Mouse (Mus musculus) midbrain, postnatal 0 days (tissue): ENCODE data around the gene Hspg2. TPM values are rescaled to one million over a fixed set of nuclear protein-coding genes. Genes with fewer than 3 reads are reported as not detected.

ENCODE experiments used
- ATAC-seq: fragments of 200-750 bp; cut with Nextera tagmentation; 2 replicates; pipeline ENCODE4 v1.8.0; 2017; ENCODE audit warnings: moderate number of reproducible peaks, mild to moderate bottlenecking, moderate TSS enrichment, moderate library complexity; ENCODE audit not compliant: low FRiP score
- DNase-seq: peaks from one replicate; pipeline ENCODE4 v3.0.0-alpha.2; 2015; ENCODE audit warnings: low spot score
- H3K27ac ChIP-seq: fragments of 300-500 bp; sonication (generic); 2 replicates; pipeline ENCODE4 v1.5.1; 2014; ENCODE audit warnings: low read depth, mild to moderate bottlenecking, low read length, mixed read lengths
- H3K27me3 ChIP-seq: fragments of 300-500 bp; sonication (generic); 2 replicates; pipeline ENCODE4 v1.6.1; 2014; ENCODE audit warnings: low read length, control low read depth, mixed read lengths; ENCODE audit not compliant: insufficient read depth
- H3K36me3 ChIP-seq: fragments of 300-500 bp; sonication (generic); 2 replicates; pipeline ENCODE4 v1.6.1; 2014; ENCODE audit warnings: low read length, control low read depth, mixed read lengths; ENCODE audit not compliant: insufficient read depth
- H3K4me1 ChIP-seq: fragments of 300-500 bp; sonication (generic); 2 replicates; pipeline ENCODE4 v1.6.1; 2014; ENCODE audit warnings: mild to moderate bottlenecking, control low read depth, antibody characterized with exemption, low read length, mixed read lengths; ENCODE audit not compliant: insufficient read depth
- H3K4me2 ChIP-seq: fragments of 300-500 bp; sonication (generic); 2 replicates; pipeline ENCODE4 v1.6.1; 2014; ENCODE audit warnings: low read depth, mild to moderate bottlenecking, low read length, mixed read lengths; ENCODE audit not compliant: poor library complexity, severe bottlenecking
- H3K4me3 ChIP-seq: fragments of 300-500 bp; sonication (generic); 2 replicates; pipeline ENCODE4 v1.5.1; 2014; ENCODE audit warnings: low read depth, mild to moderate bottlenecking, low read length, moderate library complexity
- H3K9ac ChIP-seq: fragments of 300-500 bp; sonication (generic); replicated peaks from 2 replicates; pipeline ENCODE4 v1.6.1; 2014; ENCODE audit warnings: mild to moderate bottlenecking, low read length, moderate library complexity, mixed read lengths; ENCODE audit not compliant: poor library complexity, severe bottlenecking
- H3K9me3 ChIP-seq: fragments of 300-500 bp; sonication (generic); 2 replicates; pipeline ENCODE4 v1.6.1; 2016; ENCODE audit warnings: low read length, control low read depth
- CTCF ChIP-seq: IDR thresholded peaks from 2 replicates; pipeline ENCODE4 v1.5.1; 2016; ENCODE audit warnings: antibody characterized with exemption, mild to moderate bottlenecking
- WGBS: fragments of 180-500 bp; shearing (Covaris S2); extraction: QIAGEN DNeasy Blood & Tissue Kit; methylation state at CpG from one replicate; pipeline ENCODE4 v1.1.7; 2014; 5-methylcytosine and 5-hydroxymethylcytosine counted together
- polyA plus RNA-seq: library from polyadenylated mRNA; unstranded; fragments of >200 nt; fragmentation: Nextera tagmentation; extraction: Ambion mirVana; gene quantifications from 2 replicates; pipeline ENCODE4 v1.2.1, GENCODE M21; 2015
- total RNA-seq: library from RNA; depleted of rRNA; stranded (reverse); fragments of >200 nt; gene quantifications from 2 replicates; pipeline ENCODE4 v1.2.3, GENCODE M21; 2014

The Hspg2 gene
- total and polyA plus RNA-seq, 2 experiments from 2014 or later, result 2.2 to 30.5 TPM

DNA sequence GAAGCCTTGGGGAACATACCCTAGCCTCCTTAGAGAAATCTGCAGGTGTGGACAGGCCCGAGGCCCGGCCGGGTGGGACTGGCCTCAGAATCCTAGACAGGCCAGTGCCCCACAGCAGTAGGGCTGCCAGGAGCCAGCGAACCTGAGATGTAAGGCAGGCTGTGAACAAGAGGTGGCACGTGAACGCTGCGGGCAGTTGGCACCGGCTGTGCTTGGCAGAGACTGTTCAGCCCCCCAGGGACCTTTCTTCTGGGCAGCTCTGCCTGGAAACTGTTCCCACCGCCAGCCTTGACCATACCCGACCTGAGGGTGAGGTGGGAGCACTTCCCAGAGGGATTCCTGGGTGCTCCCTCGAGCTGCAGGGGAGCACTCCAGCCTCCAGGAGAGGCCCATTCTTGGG lies 24.0 kb downstream of the Hspg2 start:
- H3K4me2 ChIP-seq, result no peak overlapping the region
- no peak for ATAC-seq
- no peak overlapping the region for H3K4me3 ChIP-seq
- H3K9ac ChIP-seq, result no peak overlapping the region
- no peaks in the 10 kb centered on the region for H3K9me3 ChIP-seq
- H3K27me3 ChIP-seq, result no peaks in the 10 kb centered on the region
- DNase-seq, result no peak
- no peak for TF ChIP-seq CTCF
- no peaks in the 10 kb centered on the region for H3K36me3 ChIP-seq
- WGBS, result 69% methylated on average over 11 of the region's 11 CpGs
- H3K27ac ChIP-seq, result no peak overlapping the region
- peaks cover 6% of the 10 kb centered on the region; the same call in 1 of the 2 replicates for H3K4me1 ChIP-seq

DNA sequence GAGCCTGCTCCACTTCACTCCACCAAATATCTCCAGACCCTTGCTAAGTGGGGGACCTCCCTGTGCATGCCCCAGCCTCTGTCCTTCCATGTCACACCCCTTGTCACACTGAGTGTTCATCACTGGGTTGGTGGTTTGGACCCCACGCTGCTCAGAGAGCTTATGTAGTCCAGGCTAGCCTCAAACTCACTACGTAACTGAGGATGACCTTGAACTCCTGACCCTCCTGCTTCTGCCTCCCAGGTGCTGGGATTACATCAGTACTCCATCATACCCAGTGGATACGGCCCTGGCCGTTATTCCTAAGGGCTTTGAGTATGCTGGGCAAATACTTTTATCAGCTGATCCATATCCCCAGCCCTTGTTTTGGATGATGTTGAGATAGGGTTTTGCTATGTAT lies 24.6 kb downstream of the Hspg2 start:
- H3K4me2 ChIP-seq, result no peak overlapping the region
- no peak overlapping the region for H3K9ac ChIP-seq
- no peaks in the 10 kb centered on the region for H3K36me3 ChIP-seq
- H3K4me3 ChIP-seq, result no peak overlapping the region
- H3K27me3 ChIP-seq, result no peaks in the 10 kb centered on the region
- peaks cover 6% of the 10 kb centered on the region; the same call in 1 of the 2 replicates for H3K4me1 ChIP-seq
- 94% methylated on average over 4 of the region's 4 CpGs for WGBS
- no peak for DNase-seq
- H3K27ac ChIP-seq, result no peak overlapping the region
- TF ChIP-seq CTCF, result no peak
- H3K9me3 ChIP-seq, result no peaks in the 10 kb centered on the region
- no peak for ATAC-seq

DNA sequence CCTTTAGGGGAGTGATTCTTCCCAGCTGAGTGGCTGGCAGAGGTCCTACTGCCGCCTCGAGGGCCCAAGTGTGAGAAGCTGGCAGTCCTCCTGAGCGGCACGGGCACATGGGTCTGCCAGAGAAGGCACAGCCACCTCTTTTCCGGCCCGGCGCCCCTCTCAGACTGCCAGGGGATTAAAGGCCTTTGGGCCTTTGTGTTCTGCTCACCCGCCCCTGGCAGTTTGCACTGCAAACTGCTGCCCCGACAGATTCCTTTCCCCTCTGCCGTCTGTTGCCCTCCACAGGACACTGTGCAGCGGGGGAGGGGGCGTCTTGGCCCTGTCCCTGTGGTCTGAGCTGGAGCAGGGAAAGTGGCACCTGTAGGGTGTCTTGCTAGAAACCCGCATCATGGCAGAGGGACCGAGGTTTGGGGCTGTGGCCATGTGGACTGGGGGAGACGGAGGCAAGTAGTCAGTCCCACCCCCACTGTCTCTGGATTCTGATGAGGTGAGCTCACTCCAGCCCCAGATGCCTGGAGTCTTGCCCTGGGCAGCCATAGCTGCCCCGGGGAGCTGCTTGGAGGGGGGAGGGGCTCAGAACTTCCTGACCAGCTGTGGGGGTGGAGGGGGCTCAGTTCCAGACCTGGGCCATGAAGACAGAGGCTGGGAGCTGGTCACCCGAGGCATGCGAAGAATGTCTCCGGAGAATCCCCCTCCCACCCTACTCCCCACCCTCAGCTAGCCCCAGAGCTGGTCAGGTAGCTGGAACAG lies 26.4 kb downstream of the Hspg2 start:
- Histone ChIP-seq H3K4me2 (no peak overlapping the region), H3K27ac (no peak overlapping the region), H3K9me3 (no peaks in the 10 kb centered on the region), H3K4me3 (no peak overlapping the region), H3K36me3 (no peaks in the 10 kb centered on the region), H3K27me3 (no peaks in the 10 kb centered on the region), H3K4me1 (no peaks in the 10 kb centered on the region), H3K9ac (no peak overlapping the region; the same call in 1 of the 2 replicates)
- DNase-seq (peak; percentile 73), ATAC-seq (no peak)
- WGBS, result 9% methylated on average over 18 of the region's 19 CpGs
- TF ChIP-seq CTCF, result no peak

DNA sequence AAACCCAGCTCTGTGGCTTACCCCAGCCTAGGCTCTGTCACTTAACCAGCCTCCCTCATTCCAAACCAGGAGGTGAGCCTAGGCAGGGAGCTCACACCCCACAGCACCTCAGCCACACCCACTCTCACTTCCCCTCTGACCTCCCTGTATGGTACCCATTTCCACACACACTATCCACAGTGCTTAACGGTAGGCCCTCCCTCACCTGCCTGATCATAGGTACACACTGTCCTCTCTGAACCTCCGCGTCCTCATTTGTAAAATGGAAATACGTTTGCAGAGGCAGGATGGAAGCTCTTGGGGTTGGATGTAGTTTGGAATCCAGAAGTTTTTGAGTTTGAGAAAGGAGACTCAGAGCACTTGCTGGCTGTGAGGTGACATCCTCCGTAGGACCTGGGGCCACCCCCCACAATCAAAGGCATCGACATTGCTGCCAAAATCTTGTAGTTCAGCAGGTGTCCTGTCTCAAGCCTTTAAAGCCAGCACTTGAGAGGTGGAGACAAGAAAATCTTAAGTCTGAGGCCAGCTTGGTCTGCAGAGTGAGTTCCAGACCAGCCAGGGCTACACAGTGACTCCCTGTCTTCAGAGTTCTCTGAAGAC lies 27.0 kb downstream of the Hspg2 start:
- TF ChIP-seq CTCF, result no peak
- ATAC-seq, result no peak
- H3K36me3 ChIP-seq, result no peaks in the 10 kb centered on the region

DNA sequence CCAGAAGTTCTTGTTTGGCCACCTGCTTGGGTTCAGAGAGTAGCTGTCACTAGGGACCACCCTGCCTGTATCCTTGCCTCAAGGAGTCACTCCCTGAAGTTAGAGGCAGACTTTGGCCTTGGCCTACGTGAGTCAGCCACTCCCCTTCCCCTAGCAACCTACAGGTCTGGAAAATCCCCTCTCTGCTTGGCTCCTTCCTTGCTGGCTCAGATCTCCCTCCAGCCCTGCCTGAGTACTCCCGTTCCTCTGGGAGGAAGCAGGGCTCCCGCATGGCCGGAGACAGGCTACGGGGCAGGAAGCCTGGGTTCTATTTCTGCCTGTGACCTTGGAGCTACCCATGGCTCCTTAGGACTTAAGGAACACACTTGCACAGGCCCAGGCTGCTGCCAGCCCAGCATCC lies 28.8 kb downstream of the Hspg2 start:
- H3K4me1 ChIP-seq, result no peaks in the 10 kb centered on the region
- no peaks in the 10 kb centered on the region for H3K27me3 ChIP-seq
- no peaks in the 10 kb centered on the region for H3K9me3 ChIP-seq
- ATAC-seq, result no peak
- no peak overlapping the region for H3K4me2 ChIP-seq
- TF ChIP-seq CTCF, result no peak
- 71% methylated on average over 5 of the region's 5 CpGs for WGBS
- DNase-seq, result no peak
- H3K9ac ChIP-seq, result no peak overlapping the region
- no peaks in the 10 kb centered on the region for H3K36me3 ChIP-seq
- H3K27ac ChIP-seq, result no peak overlapping the region
- H3K4me3 ChIP-seq, result no peak overlapping the region

More for the DNA sequence above, 27.0 kb downstream of the Hspg2 start:
- Histone ChIP-seq H3K4me1 (no peaks in the 10 kb centered on the region), H3K4me2 (no peak overlapping the region), H3K27ac (no peak overlapping the region), H3K9ac (no peak overlapping the region), H3K4me3 (no peak overlapping the region), H3K27me3 (no peaks in the 10 kb centered on the region), H3K9me3 (no peaks in the 10 kb centered on the region)
- WGBS, result 68% methylated on average over 6 of the region's 6 CpGs
- no peak for DNase-seq
